Mouse (Mus musculus) limb, embryonic 12.5 days (tissue): ENCODE measurements around the gene 6030458C11Rik. TPM values are rescaled to one million over a fixed set of nuclear protein-coding genes. Genes with fewer than 3 reads are reported as not detected.

Source experiments
- ATAC-seq: fragments of 200-750 bp; cut with Nextera tagmentation; 2 replicates; pipeline ENCODE4 v1.8.0; 2017; ENCODE audit warnings: low read depth, moderate TSS enrichment; ENCODE audit not compliant: insufficient number of reproducible peaks, insufficient read depth, low FRiP score, low TSS enrichment
- H3K27ac ChIP-seq: fragments of 300-500 bp; sonication (generic); 2 replicates; pipeline ENCODE4 v1.5.1; 2016; ENCODE audit warnings: mild to moderate bottlenecking, moderate library complexity
- H3K27me3 ChIP-seq: fragments of 300-500 bp; sonication (generic); 2 replicates; pipeline ENCODE4 v1.6.1; 2016; ENCODE audit warnings: mild to moderate bottlenecking, moderate library complexity
- H3K36me3 ChIP-seq: fragments of 300-500 bp; sonication (generic); 2 replicates; pipeline ENCODE4 v1.6.1; 2016; ENCODE audit warnings: mild to moderate bottlenecking, moderate library complexity
- H3K4me1 ChIP-seq: fragments of 300-500 bp; sonication (generic); replicated peaks from 2 replicates; pipeline ENCODE4 v1.6.1; 2016
- H3K4me2 ChIP-seq: fragments of 300-500 bp; sonication (generic); 2 replicates; pipeline ENCODE4 v1.6.1; 2016; ENCODE audit warnings: mild to moderate bottlenecking, moderate library complexity
- H3K4me3 ChIP-seq: fragments of 300-500 bp; sonication (generic); replicated peaks from 2 replicates; pipeline ENCODE4 v1.5.1; 2016; ENCODE audit warnings: mild to moderate bottlenecking
- H3K9ac ChIP-seq: fragments of 300-500 bp; sonication (generic); replicated peaks from 2 replicates; pipeline ENCODE4 v1.6.1; 2016; ENCODE audit warnings: mild to moderate bottlenecking, moderate library complexity
- H3K9me3 ChIP-seq: fragments of 300-500 bp; sonication (generic); 2 replicates; pipeline ENCODE4 v1.6.1; 2016; ENCODE audit warnings: mild to moderate bottlenecking, moderate library complexity
- WGBS: fragments of 180-500 bp; shearing (Covaris S2); methylation state at CpG from one replicate; pipeline ENCODE4 v1.1.7; 2016; 5-methylcytosine and 5-hydroxymethylcytosine counted together
- polyA plus RNA-seq: library from polyadenylated mRNA; unstranded; fragments of >200 nt; fragmentation: Nextera tagmentation; extraction: Ambion mirVana; gene quantifications from 2 replicates; pipeline ENCODE4 v1.2.1, GENCODE M21; 2016

6030458C11Rik gene
- polyA plus RNA-seq: 48.7 and 54.0 TPM in 2 replicates

- Histone ChIP-seq H3K9me3 (no peaks in the 10 kb centered on the region), H3K4me1 (peaks cover 18% of the 10 kb centered on the region), H3K27me3 (no peaks in the 10 kb centered on the region), H3K27ac (peak within 1 kb of the TSS; percentile 88), H3K4me2 (peak within 1 kb of the TSS; percentile 75), H3K4me3 (peak within 1 kb of the TSS; percentile 82), H3K36me3 (peaks cover 61% of the 10 kb centered on the region), H3K9ac (peak within 1 kb of the TSS; percentile 91)
- ATAC-seq: peak; percentile 100
- under 1% methylated on average over 67 of the region's 67 CpGs for WGBS
Observed at GRCm38 (mm10) chr15:12824197-12824952, at the start of gene 6030458C11Rik, which contains the start of gene Drosha. Gene 6030458C11Rik, minus strand, starts transcription at chr15:12824649. Gene Drosha, plus strand, starts transcription at chr15:12824815.

GRCm38 (mm10) chr15:12867269-12867668, 42.8 kb upstream of the 6030458C11Rik start:
- H3K9me3 ChIP-seq: no peaks in the 10 kb centered on the region
- WGBS: 64% methylated on average over 8 of the region's 8 CpGs
- H3K4me3 ChIP-seq: no peak overlapping the region
- no peaks in the 10 kb centered on the region for H3K4me1 ChIP-seq
- peaks cover 65% of the 10 kb centered on the region for H3K36me3 ChIP-seq
- no peaks in the 10 kb centered on the region for H3K27me3 ChIP-seq
- H3K9ac ChIP-seq: no peak overlapping the region
- no peak overlapping the region for H3K4me2 ChIP-seq
- no peak for ATAC-seq
- H3K27ac ChIP-seq: no peak overlapping the region

DNA sequence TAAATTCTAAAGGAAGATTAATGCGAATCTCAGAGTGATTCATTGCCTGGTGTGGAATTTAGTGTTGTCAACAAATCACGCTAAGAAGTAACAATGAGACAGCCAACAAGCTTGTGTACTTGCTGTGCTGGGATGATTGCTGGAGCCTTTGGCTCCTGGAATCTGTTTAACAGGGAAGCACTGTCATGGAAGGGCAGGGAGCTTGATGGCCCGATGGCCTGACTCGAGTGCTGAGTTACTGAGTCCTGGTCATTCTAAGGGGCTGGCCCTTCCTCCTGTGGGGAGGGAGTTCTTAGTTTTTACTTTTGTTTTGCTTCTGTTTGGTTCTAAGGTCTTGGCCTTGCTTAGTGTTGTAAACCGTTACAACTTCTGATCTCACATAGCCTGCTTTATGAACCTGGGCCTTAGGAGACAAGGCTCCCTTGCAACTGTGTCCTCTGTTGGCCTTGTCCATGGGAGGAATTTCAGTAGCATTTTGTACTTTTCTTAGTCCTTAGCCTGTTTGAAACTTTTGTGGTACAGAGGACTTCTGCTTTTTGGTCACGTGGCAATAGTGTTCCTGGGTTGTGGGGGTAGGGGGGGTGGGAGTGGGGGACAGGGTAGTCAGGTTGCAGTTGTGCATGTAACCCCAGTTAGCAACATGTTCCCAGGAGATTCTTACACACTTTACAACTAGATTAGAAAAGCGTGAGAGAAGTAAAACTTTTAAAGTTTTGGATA, 41.3 kb upstream of the 6030458C11Rik start:
- no peak for ATAC-seq
- no peak overlapping the region for H3K4me3 ChIP-seq
- H3K4me2 ChIP-seq: no peak overlapping the region
- no peak overlapping the region for H3K9ac ChIP-seq
- H3K4me1 ChIP-seq: peaks cover 7% of the 10 kb centered on the region; the same call in 1 of the 2 replicates
- WGBS: 75% methylated on average over 7 of the region's 7 CpGs
- H3K27me3 ChIP-seq: no peaks in the 10 kb centered on the region
- no peaks in the 10 kb centered on the region for H3K9me3 ChIP-seq
- no peak overlapping the region for H3K27ac ChIP-seq
- H3K36me3 ChIP-seq: peaks cover 70% of the 10 kb centered on the region

GRCm38 (mm10) chr15:12863669-12864068, 39.2 kb upstream of the 6030458C11Rik start:
- no peak overlapping the region for H3K4me2 ChIP-seq
- H3K27ac ChIP-seq: no peak overlapping the region
- H3K4me3 ChIP-seq: no peak overlapping the region
- no peaks in the 10 kb centered on the region for H3K9me3 ChIP-seq
- H3K4me1 ChIP-seq: peaks cover 7% of the 10 kb centered on the region; the same call in 1 of the 2 replicates
- peaks cover 76% of the 10 kb centered on the region for H3K36me3 ChIP-seq
- ATAC-seq: no peak
- H3K9ac ChIP-seq: no peak overlapping the region
- 31% methylated on average over 1 of the region's 1 CpGs for WGBS
- no peaks in the 10 kb centered on the region for H3K27me3 ChIP-seq

DNA sequence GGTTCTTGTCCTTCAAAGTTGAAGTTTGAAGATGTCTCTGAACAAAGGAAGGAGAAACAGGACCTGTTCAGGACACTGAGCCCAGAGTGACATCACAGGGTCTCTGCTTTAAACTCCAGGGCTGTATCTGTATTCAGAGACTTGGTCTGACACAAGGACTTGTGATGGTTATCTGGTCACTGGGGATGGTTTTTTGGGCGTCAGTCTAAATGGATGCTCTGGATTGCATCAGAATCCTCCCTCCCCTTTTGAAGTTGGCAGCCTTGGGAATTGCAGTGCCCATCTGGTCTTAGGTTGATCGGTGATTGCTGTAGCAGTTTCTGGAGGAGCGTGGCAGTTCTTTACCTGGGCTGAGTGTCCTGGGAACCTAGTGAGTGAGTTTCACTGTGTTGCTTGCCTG, 37.6 kb upstream of the 6030458C11Rik start:
- Histone ChIP-seq H3K4me1 (peaks cover 7% of the 10 kb centered on the region; the same call in 1 of the 2 replicates), H3K27me3 (no peaks in the 10 kb centered on the region), H3K36me3 (peaks cover 78% of the 10 kb centered on the region), H3K4me2 (no peak overlapping the region), H3K4me3 (no peak overlapping the region), H3K9me3 (no peaks in the 10 kb centered on the region), H3K27ac (no peak overlapping the region), H3K9ac (no peak overlapping the region)
- WGBS: 62% methylated on average over 3 of the region's 3 CpGs
- ATAC-seq: no peak

GRCm38 (mm10) chr15:12858645-12859044, 34.2 kb upstream of the 6030458C11Rik start:
- no peaks in the 10 kb centered on the region for H3K9me3 ChIP-seq
- no peak overlapping the region for H3K4me3 ChIP-seq
- no peaks in the 10 kb centered on the region for H3K27me3 ChIP-seq
- no peak overlapping the region for H3K4me2 ChIP-seq
- ATAC-seq: no peak
- H3K4me1 ChIP-seq: peaks cover 7% of the 10 kb centered on the region; the same call in 1 of the 2 replicates
- 97% methylated on average over 3 of the region's 3 CpGs for WGBS
- H3K36me3 ChIP-seq: peaks cover 88% of the 10 kb centered on the region
- no peak overlapping the region for H3K9ac ChIP-seq
- H3K27ac ChIP-seq: no peak overlapping the region

GRCm38 (mm10) chr15:12857840-12858516, 33.5 kb upstream of the 6030458C11Rik start:
- ATAC-seq: no peak
- Histone ChIP-seq H3K27ac (no peak overlapping the region), H3K4me1 (peaks cover 7% of the 10 kb centered on the region; the same call in 1 of the 2 replicates), H3K27me3 (no peaks in the 10 kb centered on the region), H3K4me2 (no peak overlapping the region), H3K9me3 (no peaks in the 10 kb centered on the region), H3K4me3 (no peak overlapping the region), H3K36me3 (peaks cover 92% of the 10 kb centered on the region), H3K9ac (no peak overlapping the region)
- WGBS: 93% methylated on average over 12 of the region's 12 CpGs

DNA sequence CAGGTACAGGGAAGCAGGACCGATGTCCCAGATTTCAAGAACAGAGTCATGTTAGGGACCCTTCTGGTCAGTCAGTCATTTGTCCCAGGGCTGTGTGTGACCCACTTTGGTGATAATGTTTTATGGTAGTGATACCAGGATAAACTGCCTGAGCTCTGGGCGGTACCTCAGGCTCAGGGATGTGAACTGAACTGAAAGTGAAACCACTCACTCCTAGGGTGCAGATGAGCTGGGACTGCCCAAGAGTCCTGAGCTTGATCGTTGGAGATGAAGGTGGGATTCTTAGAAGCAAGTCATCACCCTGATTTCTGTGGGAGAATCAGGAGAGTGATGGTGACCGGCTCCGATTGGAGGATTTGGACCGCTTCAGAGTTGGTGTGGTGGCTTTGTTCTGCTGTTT, 32.3 kb upstream of the 6030458C11Rik start:
- no peak overlapping the region for H3K4me3 ChIP-seq
- peaks cover 5% of the 10 kb centered on the region; the same call in 1 of the 2 replicates for H3K4me1 ChIP-seq
- H3K9me3 ChIP-seq: no peaks in the 10 kb centered on the region
- ATAC-seq: no peak
- no peak overlapping the region for H3K9ac ChIP-seq
- H3K27ac ChIP-seq: no peak overlapping the region
- no peak overlapping the region for H3K4me2 ChIP-seq
- H3K36me3 ChIP-seq: peaks cover 93% of the 10 kb centered on the region
- no peaks in the 10 kb centered on the region for H3K27me3 ChIP-seq
- 97% methylated on average over 6 of the region's 6 CpGs for WGBS

GRCm38 (mm10) chr15:12853471-12853870, 29.0 kb upstream of the 6030458C11Rik start:
- no peaks in the 10 kb centered on the region for H3K9me3 ChIP-seq
- H3K36me3 ChIP-seq: peaks cover 95% of the 10 kb centered on the region
- H3K4me2 ChIP-seq: no peak overlapping the region
- no peak overlapping the region for H3K4me3 ChIP-seq
- H3K4me1 ChIP-seq: no peaks in the 10 kb centered on the region
- ATAC-seq: no peak
- 95% methylated on average over 8 of the region's 8 CpGs for WGBS
- no peaks in the 10 kb centered on the region for H3K27me3 ChIP-seq
- no peak overlapping the region for H3K9ac ChIP-seq
- H3K27ac ChIP-seq: no peak overlapping the region

DNA sequence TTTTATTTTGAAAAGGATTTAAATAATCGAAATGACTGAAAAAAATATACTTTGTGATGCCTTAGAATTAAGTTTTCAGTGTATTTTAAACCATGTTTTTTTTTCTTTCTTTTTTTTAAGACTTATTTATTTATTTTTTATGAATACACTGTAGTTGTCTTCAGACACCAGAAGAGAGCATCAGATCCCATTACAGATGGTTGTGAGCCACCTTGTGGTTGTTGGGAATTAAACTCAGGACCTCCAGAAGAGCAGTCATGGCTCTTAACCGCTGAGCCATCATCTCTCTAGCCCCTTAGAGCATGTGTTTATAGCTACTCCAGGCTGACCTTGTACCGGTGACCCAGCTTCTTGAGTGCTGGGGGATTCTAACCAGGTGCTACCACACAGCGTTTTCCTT, 24.9 kb upstream of the 6030458C11Rik start:
- 77% methylated on average over 4 of the region's 4 CpGs for WGBS
- no peak for ATAC-seq
- H3K27ac ChIP-seq: no peak overlapping the region
- no peak overlapping the region for H3K9ac ChIP-seq
- H3K27me3 ChIP-seq: no peaks in the 10 kb centered on the region
- H3K9me3 ChIP-seq: no peaks in the 10 kb centered on the region
- no peaks in the 10 kb centered on the region for H3K4me1 ChIP-seq
- H3K4me3 ChIP-seq: no peak overlapping the region
- H3K4me2 ChIP-seq: no peak overlapping the region
- H3K36me3 ChIP-seq: peaks cover 96% of the 10 kb centered on the region
